ENCODE assay signal across 21 mouse cellular contexts in genomic region chr8:92797527-92797931, GRCm38 (mm10). TPM values are rescaled to one million over a fixed set of nuclear protein-coding genes. Genes with fewer than 3 reads are reported as not detected.
DNase-seq lines count a peak whose midpoint lies in the region; ATAC-seq and TF ChIP-seq lines count a peak whose summit lies in the region.
"Had no signal": no experiment of that assay in that cellular context is flagged by ENCODE, and none has a peak within 500 bp of the region (broad histone marks: within the 10 kb centered on the region; RNA-seq: fewer than 3 reads in every experiment).

No protein-coding gene starts in this region.

- H3K4me1 ChIP-seq in embryonic facial prominence, embryonic 13.5 days = peaks cover 39% of the 10 kb centered on the region
- H3K4me1 ChIP-seq in limb, embryonic 11.5 days (ENCODE audit: control insufficient read depth, insufficient read depth, low read length) = no peaks in the 10 kb centered on the region
- no peaks in the 10 kb centered on the region for H3K4me1 ChIP-seq in liver, embryonic 12.5 days
- H3K4me1 ChIP-seq: heart, embryonic 15.5 days; kidney, embryonic 15.5 days; stomach, embryonic 15.5 days had no signal

- peak; percentile 33 for DNase-seq in gastrocnemius, adult 2 months
- DNase-seq in gastrocnemius, postnatal 14 days = no peak
- peak; percentile 77 for DNase-seq in brain, embryonic 14.5 days (ENCODE audit: low read depth)
- peak; percentile 70 for DNase-seq in limb, embryonic 11.5 days (ENCODE audit: low spot score)
- DNase-seq in yolk sac, embryonic 10.5 days (ENCODE audit: low spot score) = no peak
- DNase-seq in right cerebral cortex, adult 2 months (ENCODE audit: low spot score in 2 of 2) = no peak
- DNase-seq: adrenal gland, postnatal 25 days; B cell, adult 2 months; cerebellum, adult 8-10 months; layer of hippocampus, postnatal 36 days; lung, postnatal 10 days; right cerebral cortex, adult 18-20 months had no signal

- TF ChIP-seq POLR2A in brain, embryonic 14.5 days (IDR thresholded peaks at IDR 0.05; ENCODE audit: borderline replicate concordance, extremely low read depth, insufficient read depth, insufficient read length, poor library complexity, severe bottlenecking) = no peak

- ATAC-seq in embryonic facial prominence, embryonic 13.5 days (ENCODE audit: insufficient number of reproducible peaks, insufficient read depth, low FRiP score, low TSS enrichment, low read depth) = peak; percentile 62; the same call in 1 of the 2 replicates
- peak; percentile 77 for ATAC-seq in limb, embryonic 11.5 days (ENCODE audit: insufficient number of reproducible peaks, low FRiP score, low TSS enrichment, low read depth)
- ATAC-seq in liver, embryonic 12.5 days = no peak
- ATAC-seq: activated CD4-positive, CD25-positive, alpha-beta regulatory T cell, adult 4 months; inflammation-experienced regulatory T-cells, adult 6 months; Patski had no signal

- 22% methylated on average over 7 of the region's 7 CpGs for WGBS in embryonic facial prominence, embryonic 13.5 days
- WGBS in limb, embryonic 11.5 days = 19% methylated on average over 7 of the region's 7 CpGs
- 74% methylated on average over 7 of the region's 7 CpGs for WGBS in liver, embryonic 12.5 days (ENCODE audit: insufficient replicate concordance)

- no peak overlapping the region for H3K9ac ChIP-seq in embryonic facial prominence, embryonic 13.5 days
- no peak overlapping the region for H3K9ac ChIP-seq in limb, embryonic 11.5 days (ENCODE audit: low read length)
- no peak overlapping the region for H3K9ac ChIP-seq in liver, embryonic 12.5 days
- H3K9ac ChIP-seq: heart, embryonic 15.5 days; kidney, embryonic 15.5 days; stomach, embryonic 15.5 days had no signal

- peak overlapping the region; percentile 24 for H3K4me2 ChIP-seq in embryonic facial prominence, embryonic 13.5 days
- no peak overlapping the region for H3K4me2 ChIP-seq in limb, embryonic 11.5 days (ENCODE audit: low read depth, severe bottlenecking)
- no peak overlapping the region for H3K4me2 ChIP-seq in liver, embryonic 12.5 days
- H3K4me2 ChIP-seq: heart, embryonic 15.5 days; kidney, embryonic 15.5 days; stomach, embryonic 15.5 days had no signal

- no peaks in the 10 kb centered on the region for H3K9me3 ChIP-seq in embryonic facial prominence, embryonic 13.5 days
- H3K9me3 ChIP-seq in limb, embryonic 11.5 days (ENCODE audit: control insufficient read depth, low read length) = no peaks in the 10 kb centered on the region
- H3K9me3 ChIP-seq in liver, embryonic 12.5 days (replicated peaks) = no peaks in the 10 kb centered on the region
- H3K9me3 ChIP-seq: heart, embryonic 15.5 days; kidney, embryonic 15.5 days; stomach, embryonic 15.5 days had no signal

- peak overlapping the region; percentile 48; the same call in 1 of the 2 replicates for H3K27ac ChIP-seq in gastrocnemius, adult 2 months
- peak overlapping the region; percentile 61 for H3K27ac ChIP-seq in embryonic facial prominence, embryonic 13.5 days
- H3K27ac ChIP-seq in limb, embryonic 11.5 days (replicated peaks; ENCODE audit: low read depth, low read length) = no peak overlapping the region
- no peak overlapping the region for H3K27ac ChIP-seq in liver, embryonic 12.5 days
- H3K27ac ChIP-seq: heart, embryonic 15.5 days; kidney, embryonic 15.5 days; stomach, embryonic 15.5 days had no signal

- no peak for TF ChIP-seq CTCF in gastrocnemius, adult 2 months (IDR thresholded peaks at IDR 0.05)
- TF ChIP-seq CTCF in brain, embryonic 14.5 days (IDR thresholded peaks at IDR 0.05; ENCODE audit: borderline replicate concordance, extremely low read depth, insufficient read depth, insufficient read length) = no peak

- H3K27me3 ChIP-seq in embryonic facial prominence, embryonic 13.5 days = no peaks in the 10 kb centered on the region
- H3K27me3 ChIP-seq in limb, embryonic 11.5 days (ENCODE audit: control insufficient read depth, insufficient read depth, low read length) = no peaks in the 10 kb centered on the region
- H3K27me3 ChIP-seq in liver, embryonic 12.5 days (replicated peaks) = no peaks in the 10 kb centered on the region
- H3K27me3 ChIP-seq: heart, embryonic 15.5 days; kidney, embryonic 15.5 days; stomach, embryonic 15.5 days had no signal

- no peak overlapping the region for H3K4me3 ChIP-seq in gastrocnemius, adult 2 months
- H3K4me3 ChIP-seq in embryonic facial prominence, embryonic 13.5 days = no peak overlapping the region
- no peak overlapping the region for H3K4me3 ChIP-seq in limb, embryonic 11.5 days (ENCODE audit: low read depth, low read length)
- H3K4me3 ChIP-seq in liver, embryonic 12.5 days = no peak overlapping the region
- H3K4me3 ChIP-seq: heart, embryonic 15.5 days; kidney, embryonic 15.5 days; stomach, embryonic 15.5 days had no signal

- intact Hi-C loops in gastrocnemius, adult 2 months (cut with DNase I) = no loop called here
- intact Hi-C loops in gastrocnemius, postnatal 14 days (cut with DNase I; ENCODE audit: low total_unique reads) = no loop called here

- H3K36me3 ChIP-seq in embryonic facial prominence, embryonic 13.5 days = no peaks in the 10 kb centered on the region
- H3K36me3 ChIP-seq in limb, embryonic 11.5 days (ENCODE audit: control insufficient read depth, insufficient read depth, low read length) = no peaks in the 10 kb centered on the region
- no peaks in the 10 kb centered on the region for H3K36me3 ChIP-seq in liver, embryonic 12.5 days
- H3K36me3 ChIP-seq: heart, embryonic 15.5 days; kidney, embryonic 15.5 days; stomach, embryonic 15.5 days had no signal

RNA-seq across cellular contexts. Expression of gene Mmp2, which starts 29.6 kb away (rescaled TPM):
- 10 to 100 TPM; 35.5 to 75.4 TPM for total RNA-seq in gastrocnemius, adult 2 months (2021)
- 100 to 1,000 TPM; 127 to 151 TPM for total RNA-seq in gastrocnemius, postnatal 14 days (2021)
- polyA plus RNA-seq in brain, embryonic 14.5 days (2012; rRNA removed) = 22.0 and 29.7 TPM in 2 replicates
- polyA plus RNA-seq in embryonic facial prominence, embryonic 13.5 days (2015; fragmentation: Nextera tagmentation; extraction: Ambion mirVana) = 256 and 306 TPM in 2 replicates
- 237 and 252 TPM in 2 replicates for polyA plus RNA-seq in limb, embryonic 11.5 days (2014; fragmentation: Nextera tagmentation; extraction: Ambion mirVana)
- polyA plus RNA-seq in liver, embryonic 12.5 days (2016; fragmentation: Nextera tagmentation; extraction: Ambion mirVana) = 22.6 and 25.3 TPM in 2 replicates
- total RNA-seq: megakaryocyte, adult 5-6 weeks had no signal
- polyA plus RNA-seq: inflammation-experienced regulatory T-cells, adult 6 months had no signal

RNA-seq across cellular contexts. Expression of gene Lpcat2, which starts 57.6 kb away (rescaled TPM):
- total RNA-seq in gastrocnemius, adult 2 months (2021) = under 1 TPM; 0.15 to 0.22 TPM
- total RNA-seq in gastrocnemius, postnatal 14 days (2021) = 1 to 10 TPM in 1 of 2 experiments, under 1 TPM in 1; 0.42 to 1.3 TPM
- polyA plus RNA-seq in brain, embryonic 14.5 days (2012; rRNA removed) = 6.7 and 7.0 TPM in 2 replicates
- 8.5 and 9.4 TPM in 2 replicates for polyA plus RNA-seq in embryonic facial prominence, embryonic 13.5 days (2015; fragmentation: Nextera tagmentation; extraction: Ambion mirVana)
- 8.5 and 9.8 TPM in 2 replicates for polyA plus RNA-seq in limb, embryonic 11.5 days (2014; fragmentation: Nextera tagmentation; extraction: Ambion mirVana)
- polyA plus RNA-seq in liver, embryonic 12.5 days (2016; fragmentation: Nextera tagmentation; extraction: Ambion mirVana) = 4.8 and 5.0 TPM in 2 replicates

Comparison
In these comparisons a context has a peak if more than half of its experiments do, and no peak if none do; other contexts are left out.
1. DNase-seq: peak in gastrocnemius, adult 2 months (single experiment), brain, embryonic 14.5 days (single experiment) and limb, embryonic 11.5 days (single experiment); none in gastrocnemius, postnatal 14 days (single experiment), yolk sac, embryonic 10.5 days (single experiment) and right cerebral cortex, adult 2 months (0 of 2).
2. H3K27ac ChIP-seq: peak in gastrocnemius, adult 2 months (single experiment) and embryonic facial prominence, embryonic 13.5 days (single experiment); none in limb, embryonic 11.5 days (single experiment) and liver, embryonic 12.5 days (single experiment).